Mouse (Mus musculus) heart, adult 2 months (tissue): ENCODE measurements at regions not wholly inside any gene's neighbourhood (a gene's known extent, or its start where the extent isn't known, plus 50 kb on each side); places are given as distances from the start of the nearest gene placed in this dataset.

ENCODE experiments used
- EP300 ChIP-seq: fragments of 200-500 bp; IDR thresholded peaks from 2 replicates; pipeline ENCODE4 v1.6.1; 2011; ENCODE audit warnings: low read depth, low read length, control low read depth; ENCODE audit not compliant: insufficient read depth
- POLR2A ChIP-seq: fragments of 200-500 bp; IDR thresholded peaks from 2 replicates; pipeline ENCODE4 v1.6.1; 2011; ENCODE audit warnings: mild to moderate bottlenecking, low read depth, low read length, control low read depth; ENCODE audit not compliant: insufficient read depth

DNA sequence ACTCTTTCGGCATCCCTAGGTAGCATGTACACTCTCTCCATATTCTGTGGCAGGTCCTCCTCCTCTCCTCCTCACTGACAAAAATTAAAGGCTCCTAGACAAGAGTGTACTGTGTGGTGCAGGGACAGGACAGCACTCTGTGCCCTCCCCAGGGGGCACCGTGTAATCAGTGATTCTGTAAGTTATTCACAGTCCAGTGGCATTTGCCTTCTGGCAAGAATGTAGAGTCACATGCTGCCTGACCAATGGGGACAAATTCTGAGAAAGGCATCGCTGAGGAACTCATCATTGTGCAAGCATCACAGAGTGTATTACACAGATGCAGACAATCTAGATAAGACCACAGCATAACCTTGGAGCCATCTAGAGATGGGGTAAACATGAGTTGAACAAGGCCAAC lies 300.3 kb upstream of the Cdyl start:
- no peak for TF ChIP-seq EP300
- TF ChIP-seq POLR2A = no peak
